Mouse (Mus musculus) heart, embryonic 11.5 days (tissue): ENCODE data around the gene Gm28635. TPM values are rescaled to one million over a fixed set of nuclear protein-coding genes. Genes with fewer than 3 reads are reported as not detected.
"Not testable (repeated sequence)": the region's sequence is repeated elsewhere in the genome, so short reads cannot be mapped to it uniquely, and the experiment has no call there.

Source experiments
- ATAC-seq: fragments of 200-750 bp; cut with Nextera tagmentation; replicated peaks from 2 replicates; pipeline ENCODE4 v1.8.0; 2017; ENCODE audit warnings: moderate library complexity; ENCODE audit not compliant: insufficient number of reproducible peaks, low FRiP score, low TSS enrichment
- H3K27ac ChIP-seq: fragments of 300-500 bp; sonication (generic); 2 replicates; pipeline ENCODE4 v1.5.1; 2014; ENCODE audit warnings: mild to moderate bottlenecking, low read depth, low read length
- H3K27me3 ChIP-seq: fragments of 300-500 bp; sonication (generic); 2 replicates; pipeline ENCODE4 v1.6.1; 2014; ENCODE audit warnings: mild to moderate bottlenecking, low read length, mixed read lengths; ENCODE audit not compliant: control insufficient read depth, insufficient read depth
- H3K36me3 ChIP-seq: fragments of 300-500 bp; sonication (generic); 2 replicates; pipeline ENCODE4 v1.6.1; 2014; ENCODE audit warnings: mild to moderate bottlenecking, low read length, moderate library complexity, mixed read lengths; ENCODE audit not compliant: control insufficient read depth, insufficient read depth
- H3K4me1 ChIP-seq: fragments of 300-500 bp; sonication (generic); 2 replicates; pipeline ENCODE4 v1.6.1; 2014; ENCODE audit warnings: low read length; ENCODE audit not compliant: control insufficient read depth, insufficient read depth
- H3K4me2 ChIP-seq: fragments of 300-500 bp; sonication (generic); 2 replicates; pipeline ENCODE4 v1.6.1; 2014; ENCODE audit warnings: mild to moderate bottlenecking, moderate library complexity
- H3K4me3 ChIP-seq: fragments of 300-500 bp; sonication (generic); 2 replicates; pipeline ENCODE4 v1.5.1; 2014; ENCODE audit warnings: low read depth, low read length
- H3K9ac ChIP-seq: fragments of 300-500 bp; sonication (generic); 2 replicates; pipeline ENCODE4 v1.6.1; 2014; ENCODE audit warnings: mild to moderate bottlenecking, low read depth, low read length, moderate library complexity
- H3K9me3 ChIP-seq: fragments of 300-500 bp; sonication (generic); replicated peaks from 2 replicates; pipeline ENCODE4 v1.6.1; 2016; ENCODE audit warnings: low read length; ENCODE audit not compliant: control insufficient read depth
- WGBS: fragments of 180-500 bp; shearing (Covaris S2); extraction: QIAGEN DNeasy Blood & Tissue Kit; methylation state at CpG from one replicate; pipeline ENCODE4 v1.1.7; 2014; ENCODE audit not compliant: insufficient replicate concordance; 5-methylcytosine and 5-hydroxymethylcytosine counted together
- polyA plus RNA-seq: library from polyadenylated mRNA; unstranded; fragments of >200 nt; fragmentation: Nextera tagmentation; extraction: Ambion mirVana; gene quantifications from 2 replicates; pipeline ENCODE4 v1.2.1, GENCODE M21; 2014

The Gm28635 gene
- polyA plus RNA-seq, 1 experiment from 2014 or later: not detected

DNA sequence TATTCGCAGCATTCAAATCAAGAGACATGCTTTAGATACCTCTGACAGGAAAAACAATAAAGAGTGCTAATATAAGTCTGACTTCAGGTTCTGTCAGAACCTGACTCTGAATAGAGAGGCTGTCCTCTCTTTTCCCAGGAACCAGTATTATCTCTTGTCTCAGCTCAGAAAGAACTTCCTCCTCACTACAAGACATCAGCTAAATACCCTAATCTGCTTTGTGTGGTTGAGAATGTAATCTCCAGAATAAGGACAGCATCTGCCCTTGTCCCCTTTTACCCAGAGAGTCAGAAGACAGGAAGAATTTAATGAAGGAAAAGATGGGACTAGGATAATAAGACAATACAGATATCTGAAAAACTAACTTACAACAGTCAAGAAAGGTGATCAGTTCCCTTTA lies 25.7 kb upstream of the Gm28635 start:
- no peak overlapping the region for H3K9ac ChIP-seq

DNA sequence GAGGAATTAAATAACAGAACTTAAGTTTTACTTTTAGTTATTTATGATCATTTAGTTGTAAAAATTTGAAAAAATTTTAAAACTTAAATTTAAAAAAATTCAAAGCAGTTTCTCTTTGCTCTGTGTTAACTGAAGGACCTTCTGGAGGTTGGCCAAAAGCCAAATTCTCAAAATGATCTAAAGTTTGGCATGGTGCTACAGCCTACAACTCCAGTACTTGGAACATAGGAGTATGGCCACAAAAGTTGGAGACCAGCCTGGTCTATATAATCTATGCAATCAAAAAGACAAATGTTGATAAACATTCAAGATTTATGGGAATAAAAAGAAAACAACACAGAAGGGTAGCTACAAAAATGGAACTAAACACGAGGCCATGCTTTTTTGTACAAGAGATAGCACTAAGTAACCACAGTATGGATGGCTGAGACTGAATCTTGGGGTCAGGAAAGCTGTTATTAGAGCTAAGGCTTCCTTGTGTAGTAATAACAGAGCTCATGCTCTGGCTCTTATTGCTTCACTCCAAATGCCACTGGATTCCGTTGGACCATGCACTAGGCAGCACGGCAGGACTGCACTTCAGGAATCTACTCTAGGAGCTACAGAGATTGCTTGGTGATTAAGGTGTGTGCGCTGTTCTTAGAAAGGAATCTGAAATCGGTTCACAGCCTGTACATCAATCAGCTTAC lies 17.3 kb upstream of the Gm28635 start:
- Histone ChIP-seq H3K36me3 (peaks cover 37% of the 10 kb centered on the region), H3K27ac (no peak overlapping the region), H3K27me3 (no peaks in the 10 kb centered on the region), H3K4me3 (no peak overlapping the region), H3K9me3 (no peaks in the 10 kb centered on the region), H3K4me1 (no peaks in the 10 kb centered on the region), H3K9ac (no peak overlapping the region), H3K4me2 (no peak overlapping the region)
- no peak for ATAC-seq
- WGBS: 87% methylated on average over 5 of the region's 5 CpGs

More for the DNA sequence above, 25.7 kb upstream of the Gm28635 start:
- Histone ChIP-seq H3K36me3 (peaks cover 12% of the 10 kb centered on the region), H3K27ac (no peak overlapping the region), H3K9me3 (no peaks in the 10 kb centered on the region), H3K4me2 (no peak overlapping the region), H3K4me1 (no peaks in the 10 kb centered on the region), H3K4me3 (no peak overlapping the region), H3K27me3 (no peaks in the 10 kb centered on the region)
- ATAC-seq: no peak
- WGBS: 86% methylated on average over 1 of the region's 1 CpGs

DNA sequence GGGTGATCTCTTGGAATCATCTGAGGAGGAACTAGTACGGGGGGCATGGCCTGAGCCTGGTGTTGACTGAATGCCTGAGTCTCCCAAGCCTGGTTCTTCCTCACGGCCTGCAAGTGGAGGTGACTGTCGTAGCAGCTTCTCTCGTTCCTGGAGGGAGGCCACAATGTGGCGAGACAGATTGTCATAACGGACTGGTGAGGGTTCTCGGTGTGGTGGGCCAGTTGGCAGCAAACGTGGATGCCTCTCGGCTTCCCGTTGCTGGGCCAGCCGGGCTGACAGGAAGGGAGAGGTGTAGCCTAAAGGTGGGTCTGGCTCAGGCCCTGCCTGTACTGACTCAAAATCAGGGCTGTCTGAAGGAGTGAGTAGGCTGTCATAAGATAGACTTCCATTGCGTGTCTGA lies 12.2 kb upstream of the Gm28635 start:
- Histone ChIP-seq H3K36me3 (peaks cover 46% of the 10 kb centered on the region), H3K9ac (no peak overlapping the region), H3K9me3 (no peaks in the 10 kb centered on the region), H3K27me3 (no peaks in the 10 kb centered on the region), H3K4me2 (no peak overlapping the region), H3K4me1 (no peaks in the 10 kb centered on the region), H3K4me3 (no peak overlapping the region), H3K27ac (no peak overlapping the region)
- ATAC-seq: no peak
- WGBS: 86% methylated on average over 12 of the region's 12 CpGs

DNA sequence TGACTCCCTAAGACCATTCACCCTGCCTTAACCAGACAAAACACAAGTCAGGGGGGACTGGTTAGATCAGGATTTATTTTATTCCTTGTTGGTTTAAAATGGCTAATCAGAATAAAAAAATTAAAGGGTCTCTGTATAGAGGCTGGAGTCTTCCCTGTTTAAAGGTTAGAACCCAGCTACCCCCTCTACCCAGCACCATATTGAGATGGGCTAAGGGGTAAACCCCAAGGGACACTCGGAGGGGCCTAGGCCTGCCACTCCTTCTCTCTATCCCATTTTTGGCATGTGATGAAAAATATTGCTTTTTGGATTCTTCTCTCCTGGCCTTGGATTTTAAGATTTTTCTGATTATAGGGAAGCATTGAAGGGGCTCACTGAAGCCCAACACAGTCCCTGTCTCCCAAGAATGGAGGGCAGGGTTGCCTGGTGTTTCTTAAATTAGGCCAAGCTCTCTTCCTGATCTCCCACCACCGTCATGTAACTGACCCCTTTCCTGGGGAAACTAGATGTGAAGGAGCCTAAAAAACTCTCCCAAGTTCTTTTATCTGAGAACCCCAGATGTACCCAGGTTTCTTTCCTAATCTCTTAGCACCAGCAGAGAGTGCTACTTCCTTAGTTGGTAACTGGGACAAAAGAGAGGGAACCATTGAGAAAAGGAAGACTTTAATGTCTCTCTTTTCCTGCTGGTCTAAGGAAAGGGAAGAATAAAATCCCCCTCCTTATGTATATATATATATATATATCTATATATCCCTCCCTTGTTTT lies 10.4 kb upstream of the Gm28635 start:
- Histone ChIP-seq H3K4me2 (no peak overlapping the region), H3K27ac (no peak overlapping the region), H3K27me3 (no peaks in the 10 kb centered on the region), H3K36me3 (peaks cover 41% of the 10 kb centered on the region), H3K4me1 (no peaks in the 10 kb centered on the region), H3K9ac (no peak overlapping the region), H3K9me3 (no peaks in the 10 kb centered on the region), H3K4me3 (no peak overlapping the region)
- 71% methylated on average over 2 of the region's 2 CpGs for WGBS
- ATAC-seq: no peak

DNA sequence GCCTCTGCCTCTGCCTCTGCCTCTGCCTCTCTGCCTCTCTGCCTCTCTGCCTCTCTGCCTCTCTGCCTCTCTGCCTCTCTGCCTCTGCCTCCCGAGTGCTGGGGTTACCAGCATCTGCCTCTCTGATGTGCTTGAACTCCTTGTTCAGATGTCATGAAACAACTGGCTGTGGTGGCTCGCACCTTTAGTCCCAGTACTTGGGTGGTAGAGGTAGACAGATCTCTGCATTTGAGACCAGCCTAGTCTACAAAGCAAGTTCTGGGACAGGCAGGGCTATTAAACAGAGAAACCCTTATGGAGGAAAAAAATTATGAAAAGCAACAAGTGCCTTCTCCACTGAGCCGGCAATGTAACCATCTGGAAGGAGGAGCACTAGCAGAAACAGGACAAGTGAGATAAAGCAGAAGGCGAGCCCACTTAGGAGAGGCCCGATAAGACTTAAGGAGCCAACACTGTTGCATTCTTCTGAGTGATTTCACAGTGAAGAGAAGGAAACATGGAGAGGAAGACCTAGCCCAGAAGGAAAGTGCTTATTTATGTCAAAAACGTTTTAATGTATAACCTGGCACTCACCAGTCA lies 4.9 kb upstream of the Gm28635 start:
- H3K27ac ChIP-seq: peak overlapping the region; percentile 66; the same call in 1 of the 2 replicates
- ATAC-seq: no peak
- WGBS: 25% methylated on average over 6 of the region's 6 CpGs
- H3K9me3 ChIP-seq: no peaks in the 10 kb centered on the region
- H3K4me2 ChIP-seq: peak overlapping the region; percentile 16
- H3K36me3 ChIP-seq: peaks cover 10% of the 10 kb centered on the region
- H3K4me3 ChIP-seq: no peak overlapping the region
- H3K27me3 ChIP-seq: no peaks in the 10 kb centered on the region
- peaks cover 5% of the 10 kb centered on the region; the same call in 1 of the 2 replicates for H3K4me1 ChIP-seq
- H3K9ac ChIP-seq: no peak overlapping the region

DNA sequence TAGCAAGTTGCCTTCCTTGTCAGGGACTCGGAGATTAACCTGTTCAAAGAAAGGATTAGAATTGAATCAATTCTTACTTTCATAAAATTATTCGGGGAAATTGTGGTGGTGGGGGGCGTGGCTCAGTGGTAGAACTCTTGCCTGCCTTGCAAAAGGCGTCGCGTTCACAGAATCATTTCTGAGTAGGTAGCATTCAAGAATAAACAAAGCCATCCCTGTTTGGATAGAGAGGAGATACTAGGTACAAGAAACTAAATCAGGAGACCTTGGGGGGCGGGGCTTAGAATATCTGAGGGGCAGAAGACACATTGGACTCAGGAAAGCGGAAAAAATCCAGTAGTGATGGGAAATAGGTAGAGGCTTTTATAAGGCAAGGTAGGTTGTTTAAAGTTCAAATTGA lies 1.2 kb upstream of the Gm28635 start, which contains the start of gene Tmx2:
Tmx2 (minus strand) TSS at position 125 of the 400 bp plus-strand sequence.
- Histone ChIP-seq H3K9me3 (no peaks in the 10 kb centered on the region), H3K4me3 (peak within 1 kb of the TSS; percentile 91), H3K4me1 (peaks cover 10% of the 10 kb centered on the region), H3K27me3 (no peaks in the 10 kb centered on the region), H3K4me2 (peak within 1 kb of the TSS; percentile 74), H3K27ac (peak within 1 kb of the TSS; percentile 64; the same call in 1 of the 2 replicates), H3K9ac (peak within 1 kb of the TSS; percentile 87), H3K36me3 (peaks cover 9% of the 10 kb centered on the region)
- WGBS: 11% methylated on average over 8 of the region's 8 CpGs
- ATAC-seq: no peak

DNA sequence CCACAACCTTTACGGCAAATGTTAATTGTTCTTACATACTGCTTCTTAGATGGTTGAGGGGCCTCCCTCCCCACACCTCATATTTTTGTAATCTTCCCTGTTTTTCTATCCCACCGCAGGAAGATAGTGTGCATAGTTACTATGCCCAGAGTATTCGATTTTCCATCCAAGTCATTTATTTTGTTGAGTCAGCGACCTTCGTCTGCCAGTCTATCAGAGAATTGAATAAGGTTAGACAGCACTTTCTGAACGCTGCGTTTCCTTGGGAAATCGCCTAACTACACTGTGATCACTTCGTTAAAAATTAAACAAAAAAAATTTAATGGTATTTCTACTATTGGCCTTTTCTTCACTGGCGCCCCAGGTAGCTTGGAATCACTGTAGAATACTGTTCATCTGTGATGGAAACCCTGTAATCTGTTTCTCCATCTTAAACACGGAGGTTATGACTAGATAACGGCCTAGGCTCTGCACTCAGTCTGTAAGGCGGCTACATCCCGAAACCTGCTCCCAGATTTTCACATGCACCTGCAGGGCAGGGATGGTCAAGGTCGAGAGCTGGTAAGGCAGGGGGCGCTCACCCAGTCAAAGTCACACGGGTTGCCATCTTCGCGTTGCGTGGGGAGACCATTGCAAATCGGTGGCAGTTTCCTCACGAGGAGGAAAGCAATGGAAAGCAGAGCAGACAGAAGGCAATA lies 422 bp downstream of the Gm28635 start:
- Histone ChIP-seq H3K9ac (peak overlapping the region; percentile 77), H3K27ac (peak overlapping the region; percentile 51)
- ATAC-seq: peak; percentile 59

DNA sequence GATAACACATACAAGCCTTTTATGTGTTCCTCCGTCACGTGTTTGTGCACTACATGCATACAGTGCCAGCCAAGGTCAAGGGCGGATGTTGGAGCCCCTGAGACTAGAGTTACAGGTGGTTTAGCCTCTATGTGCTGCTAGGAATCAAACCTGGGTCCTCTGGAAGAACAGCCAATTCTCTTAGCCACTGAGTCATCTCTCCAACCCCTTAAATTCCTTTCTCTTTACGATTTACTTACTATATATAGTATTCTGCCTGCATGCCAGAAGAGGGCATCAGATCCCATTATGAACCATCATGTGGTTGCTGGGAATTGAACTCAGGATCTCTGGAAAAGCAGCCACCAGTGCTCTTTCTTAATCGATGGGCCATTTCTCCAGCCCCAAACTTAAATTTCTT lies 6.3 kb downstream of the Gm28635 start:
- H3K9ac ChIP-seq, H3K4me3 ChIP-seq, H3K4me1 ChIP-seq, H3K27me3 ChIP-seq, H3K4me2 ChIP-seq, H3K9me3 ChIP-seq, ATAC-seq, H3K27ac ChIP-seq: not testable (repeated sequence)
- WGBS: 66% methylated on average over 4 of the region's 5 CpGs
- peaks cover 24% of the 10 kb centered on the region for H3K36me3 ChIP-seq

More for the DNA sequence above, 422 bp downstream of the Gm28635 start:
- Histone ChIP-seq H3K27me3 (no peaks in the 10 kb centered on the region), H3K9me3 (no peaks in the 10 kb centered on the region), H3K4me1 (peaks cover 5% of the 10 kb centered on the region), H3K4me3 (peak overlapping the region; percentile 91), H3K4me2 (peak overlapping the region; percentile 67), H3K36me3 (peaks cover 19% of the 10 kb centered on the region)
- 9% methylated on average over 22 of the region's 22 CpGs for WGBS
